Mouse (Mus musculus): ENCODE results near the gene Gm20388.
"Not testable (repeated sequence)": the region's sequence is repeated elsewhere in the genome, so short reads cannot be mapped to it uniquely, and the experiment has no call there.

- TF ChIP-seq CTCF, EP300 (IDR thresholded peaks at IDR 0.05; ENCODE audit: low read depth): not testable (repeated sequence)
Measured at GRCm38 (mm10) chr8:123102855-123103254, 3192.2 kb downstream of the Gm20388 start.
